Mouse (Mus musculus): ENCODE data around the gene Dnm1. TPM values are rescaled to one million over a fixed set of nuclear protein-coding genes. Genes with fewer than 3 reads are reported as not detected.

The Dnm1 gene
- polyA plus RNA-seq, 1 experiment, result 0.13 TPM

DNA sequence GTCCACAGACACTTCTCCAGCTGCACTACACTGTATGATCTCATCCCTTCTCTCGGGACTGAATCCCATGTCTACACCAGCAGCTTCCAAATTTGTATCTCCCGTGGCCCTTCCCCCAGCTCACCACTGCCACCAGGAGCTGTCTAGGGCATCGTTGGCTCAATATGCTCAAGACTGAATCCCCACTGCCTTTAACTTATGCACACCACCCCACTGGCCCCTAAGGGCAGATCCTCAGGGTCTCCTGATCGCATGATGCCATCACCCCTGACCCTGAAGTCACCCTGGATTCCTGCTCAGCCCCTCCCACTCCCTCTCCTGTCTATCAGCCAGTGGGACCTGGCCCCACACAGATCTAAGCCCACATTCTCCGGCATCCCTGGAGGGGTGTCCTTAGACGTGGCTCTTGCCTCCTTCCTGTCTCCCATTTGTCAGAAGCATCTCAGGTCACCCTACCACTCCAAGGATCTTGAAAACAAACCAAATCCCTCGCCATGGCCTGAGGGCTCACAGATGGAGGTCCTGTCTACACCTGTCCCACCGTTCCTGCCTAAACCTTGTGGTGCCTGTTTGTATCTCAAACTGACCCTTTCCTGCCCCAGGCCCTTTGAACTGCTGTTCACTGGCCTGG, 3.4 kb downstream of the Dnm1 start:
- no peak for TF ChIP-seq GATA1 (IDR thresholded peaks at IDR 0.05; ENCODE audit: low read length)

DNA sequence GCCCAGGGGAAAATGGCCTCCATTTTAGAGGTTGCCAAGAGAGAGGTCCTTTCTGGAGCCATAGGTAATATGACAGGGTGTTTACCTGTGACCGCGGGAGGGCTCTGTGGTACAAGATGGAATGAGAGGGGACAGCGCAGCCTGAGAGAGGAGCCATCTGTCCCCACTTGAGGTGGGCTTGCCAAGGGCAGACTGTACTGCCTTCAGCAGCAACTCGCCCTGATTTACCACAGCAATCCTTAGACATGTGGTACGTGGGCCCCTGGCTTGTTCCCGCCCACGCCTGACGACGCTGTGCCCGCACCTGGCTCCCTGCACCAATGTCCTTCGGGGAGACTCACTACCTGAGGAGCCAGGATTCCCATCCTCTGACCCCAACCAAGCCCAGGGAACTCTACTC, 4.8 kb downstream of the Dnm1 start:
- no peak for TF ChIP-seq GATA1 (IDR thresholded peaks at IDR 0.05; ENCODE audit: low read length)

DNA sequence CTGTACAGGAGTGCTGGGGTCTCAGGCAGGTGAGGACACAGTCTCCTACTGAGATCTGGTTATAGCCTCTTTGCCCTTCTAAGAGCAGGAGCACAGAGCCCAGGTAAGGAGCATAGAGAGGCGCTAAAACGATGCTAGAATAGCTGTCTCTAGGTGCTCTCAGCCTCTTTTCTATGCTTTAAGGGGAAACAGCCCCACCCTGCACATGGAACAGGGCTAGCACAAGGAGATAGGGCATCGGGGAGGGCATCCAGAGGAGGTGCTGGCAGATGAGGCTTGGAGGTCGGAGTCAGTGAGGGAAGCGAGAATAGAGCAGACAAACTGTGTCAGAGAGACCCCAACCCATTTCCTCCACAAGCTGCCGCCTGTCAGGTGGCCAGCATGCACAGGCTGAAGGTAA, 6.1 kb downstream of the Dnm1 start:
- no peak for TF ChIP-seq GATA1 (IDR thresholded peaks at IDR 0.05; ENCODE audit: low read length)

DNA sequence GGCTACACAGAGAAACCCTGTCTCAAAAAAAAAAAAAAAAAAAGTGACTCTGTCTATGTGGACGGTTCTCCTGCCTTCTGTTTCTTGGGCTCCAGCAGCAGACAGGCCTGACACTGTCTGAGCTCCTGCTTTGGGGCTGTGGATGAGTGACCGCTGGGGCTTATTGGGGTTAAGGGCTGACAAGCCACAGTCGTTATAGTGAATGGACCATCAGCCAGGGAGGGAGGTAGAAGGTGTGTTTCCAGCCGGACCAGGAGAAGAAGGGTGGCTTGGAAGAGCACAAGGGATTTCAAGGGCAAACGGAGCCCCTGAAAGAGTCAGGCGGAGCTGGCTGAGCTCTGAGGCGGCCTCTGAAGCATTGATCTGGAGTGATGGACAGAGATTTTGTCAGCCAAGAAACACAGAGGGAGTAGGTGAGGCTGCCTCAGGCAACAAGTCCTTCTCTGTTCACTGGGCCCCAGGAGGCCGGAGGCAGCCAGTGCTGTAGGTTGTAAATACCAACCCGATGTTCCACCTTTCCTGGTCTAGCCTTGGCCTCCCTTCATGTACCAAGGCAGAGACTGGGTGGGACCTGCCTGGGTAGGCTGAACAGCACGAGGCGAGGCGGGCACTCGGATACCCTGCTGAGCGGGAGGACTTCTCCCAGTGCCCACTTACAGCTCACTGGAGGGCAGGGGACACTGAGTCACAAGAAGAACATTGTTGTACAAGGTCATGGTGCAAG, 8.4 kb downstream of the Dnm1 start:
- TF ChIP-seq GATA1 (IDR thresholded peaks at IDR 0.05; ENCODE audit: low read length), result no peak

DNA sequence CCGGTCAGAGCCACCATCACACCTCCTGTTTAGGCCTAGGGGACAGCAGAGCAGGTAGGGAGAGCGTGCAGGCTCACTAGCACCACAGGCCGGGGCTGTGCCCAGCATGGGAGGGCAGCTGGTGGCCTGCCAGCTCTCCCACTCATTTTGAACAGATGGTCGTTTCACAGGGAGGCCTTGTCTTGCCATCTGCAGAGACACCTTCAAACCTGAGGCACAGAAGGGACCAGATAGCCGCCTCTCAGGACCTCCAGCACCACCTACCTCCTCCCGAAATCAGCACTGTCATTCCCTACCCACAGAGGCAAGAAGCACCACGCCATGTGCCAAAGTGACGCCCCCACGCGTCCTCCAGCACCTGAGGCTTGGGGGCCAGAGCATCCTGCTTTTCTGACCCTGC, 9.1 kb downstream of the Dnm1 start:
- no peak for TF ChIP-seq GATA1 (IDR thresholded peaks at IDR 0.05; ENCODE audit: low read length)

DNA sequence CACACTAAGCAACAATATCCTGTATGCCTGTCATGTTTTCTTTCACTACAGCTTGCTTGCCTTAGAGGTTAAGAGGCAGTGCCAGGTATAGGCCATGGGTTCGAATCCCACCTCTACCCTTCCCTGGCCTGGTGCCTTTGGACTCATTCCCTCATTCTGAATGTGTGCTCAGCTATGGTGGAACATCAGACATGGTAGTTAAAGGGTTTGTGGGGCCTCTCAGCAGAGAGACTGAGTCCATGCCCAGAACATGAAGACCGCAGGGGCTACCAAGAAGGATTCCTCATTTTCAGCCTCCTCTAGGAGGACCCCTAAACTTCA, 9.8 kb downstream of the Dnm1 start:
- TF ChIP-seq GATA1 (IDR thresholded peaks at IDR 0.05; ENCODE audit: low read length), result no peak

DNA sequence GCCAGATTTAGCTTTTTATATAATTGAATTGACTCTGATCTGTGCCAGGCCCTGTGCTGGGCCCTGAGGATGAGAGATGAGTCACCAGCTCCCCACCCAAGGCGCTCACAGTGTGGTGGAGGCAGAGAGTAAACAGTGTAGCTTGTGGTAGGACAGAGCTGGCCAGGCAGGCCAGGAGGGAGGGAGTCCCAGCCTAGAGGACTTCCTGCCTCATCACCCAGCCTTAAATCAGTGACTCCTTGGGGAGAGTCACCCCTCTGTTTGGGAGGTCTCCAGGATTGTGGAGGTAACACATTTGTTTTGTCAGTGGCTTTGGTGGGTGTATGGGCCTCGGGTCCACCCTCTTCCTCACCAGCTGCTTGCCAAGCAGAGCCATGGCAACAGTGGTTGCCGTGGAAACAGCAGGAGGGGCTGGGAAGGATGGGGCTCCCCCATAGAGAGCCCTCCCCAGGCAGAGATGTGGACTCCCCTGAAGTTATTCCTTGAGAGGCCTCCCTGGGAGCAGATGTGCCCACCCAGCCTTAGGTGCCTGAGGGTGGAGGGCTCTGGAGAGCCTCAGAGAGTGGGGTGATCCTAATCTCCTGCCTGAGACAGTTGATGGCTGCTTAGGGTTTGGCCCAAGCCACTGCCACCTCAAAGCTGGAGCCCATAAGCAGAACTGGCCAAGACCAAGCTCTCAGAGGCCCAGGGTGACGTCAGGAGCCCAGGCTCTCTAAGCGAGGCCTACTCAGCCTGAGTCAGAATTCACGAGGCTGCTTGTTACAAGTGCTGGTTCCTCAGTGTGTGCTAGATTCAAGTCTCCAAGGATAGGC, 10.4 kb downstream of the Dnm1 start:
- no peak for TF ChIP-seq GATA1 (IDR thresholded peaks at IDR 0.05; ENCODE audit: low read length)

DNA sequence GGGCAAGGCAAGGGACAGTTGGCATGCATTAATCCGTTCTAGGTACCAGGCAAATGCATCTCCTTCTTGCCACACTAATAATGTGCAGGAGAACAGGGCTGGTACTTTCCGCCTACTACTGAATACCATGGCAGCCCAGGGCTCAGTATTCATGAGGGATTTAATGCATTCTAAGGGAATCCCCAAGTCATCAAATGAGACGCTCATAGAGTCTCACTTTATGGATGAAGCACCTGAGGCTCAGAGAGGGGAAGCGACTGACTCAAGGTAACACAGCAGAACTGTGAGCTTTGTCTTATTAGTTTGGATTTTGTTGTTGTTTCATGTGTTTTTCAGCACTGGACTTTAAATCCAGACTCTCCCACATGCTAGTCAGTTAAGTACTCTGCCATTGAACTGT, 11.1 kb downstream of the Dnm1 start:
- no peak for TF ChIP-seq GATA1 (IDR thresholded peaks at IDR 0.05; ENCODE audit: low read length)

DNA sequence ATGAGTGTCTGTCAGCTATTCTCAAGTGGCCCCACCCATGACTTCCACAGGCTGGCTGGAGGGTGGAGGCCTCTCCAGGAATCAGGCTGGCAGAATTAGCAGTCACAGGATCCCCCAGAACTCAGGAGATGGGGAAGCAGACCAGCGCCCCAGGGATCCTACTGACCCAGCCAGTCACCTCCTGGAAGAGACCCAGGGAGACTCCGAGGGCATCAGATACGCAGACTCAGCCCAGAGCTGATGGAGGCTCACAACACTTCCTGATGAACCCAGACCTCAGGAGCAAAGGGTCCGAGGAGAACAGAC, 11.6 kb downstream of the Dnm1 start:
- no peak for TF ChIP-seq GATA1 (IDR thresholded peaks at IDR 0.05; ENCODE audit: low read length)

DNA sequence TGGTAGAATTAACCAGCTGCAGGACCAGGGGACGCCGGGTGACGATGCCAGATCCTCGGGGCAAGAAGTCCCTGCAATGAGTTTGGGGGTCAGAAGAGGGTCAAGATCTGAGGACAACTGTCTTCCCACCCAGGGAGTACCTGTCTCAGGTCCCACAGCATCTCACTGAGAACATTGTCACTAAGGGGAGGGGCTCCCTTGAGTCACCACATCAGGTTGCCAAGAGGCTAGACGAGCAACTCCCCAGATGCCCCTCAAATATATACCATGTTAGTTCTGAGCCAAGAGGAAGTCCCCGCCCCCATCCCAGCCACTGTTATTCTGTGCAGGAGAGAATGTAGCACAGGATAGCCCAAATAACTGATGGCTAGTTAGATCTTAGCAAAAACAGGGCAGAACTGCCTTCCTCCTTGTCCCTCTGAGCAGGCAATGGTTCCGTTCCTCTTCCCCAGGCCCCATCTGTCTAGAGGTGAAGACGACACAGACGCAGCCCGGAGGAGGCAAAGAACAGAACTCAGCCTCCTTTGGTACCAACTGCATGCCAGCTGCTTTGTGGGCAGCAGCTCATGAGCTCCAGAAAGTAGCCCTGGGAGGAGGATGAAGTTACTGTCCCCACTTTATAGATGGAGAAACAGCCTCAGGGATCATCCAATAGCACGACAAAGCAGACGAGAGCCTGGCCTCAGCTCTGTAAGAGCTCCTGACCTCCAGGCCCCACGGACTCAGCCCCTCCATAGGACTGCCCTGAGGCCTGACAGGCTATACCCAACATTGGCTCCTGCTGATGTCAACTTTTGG, 12.1 kb downstream of the Dnm1 start:
- no peak for TF ChIP-seq GATA1 (IDR thresholded peaks at IDR 0.05; ENCODE audit: low read length)

DNA sequence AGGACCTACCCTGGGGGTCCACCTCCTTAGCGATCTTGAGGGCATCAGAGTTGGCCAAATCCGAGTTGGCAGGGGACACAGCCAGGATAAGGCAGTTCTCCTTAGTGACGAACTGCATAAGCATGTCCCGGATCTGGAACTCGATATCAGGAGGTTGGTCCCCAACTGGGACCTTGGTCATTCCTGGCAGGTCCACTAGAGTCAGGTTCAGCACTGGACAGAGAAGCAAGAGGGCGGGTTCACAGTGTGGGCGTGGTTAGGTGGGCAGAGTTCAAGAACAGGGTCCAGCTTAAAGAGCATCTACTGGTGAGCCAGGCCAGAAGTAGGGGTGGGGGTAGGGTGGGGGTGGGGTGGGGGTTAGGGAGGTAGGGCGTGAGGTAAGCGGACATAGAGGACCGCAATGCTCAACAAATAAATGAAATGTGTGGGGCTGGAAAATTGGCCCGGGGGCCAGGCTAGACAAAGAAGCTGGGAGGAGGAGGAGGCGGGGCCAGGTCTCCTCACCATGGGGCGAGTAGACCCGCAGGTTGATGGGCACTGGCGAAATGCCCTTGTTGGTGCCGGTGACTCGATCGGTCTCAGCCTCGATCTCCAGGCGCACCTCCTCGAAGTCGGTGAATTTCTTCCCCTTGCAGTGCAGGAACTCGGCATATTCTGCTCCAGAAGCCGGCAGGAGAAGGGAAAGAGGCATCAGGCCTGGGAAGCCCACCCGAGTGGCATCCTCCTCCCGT, 13.1 kb downstream of the Dnm1 start:
- TF ChIP-seq GATA1 (IDR thresholded peaks at IDR 0.05; ENCODE audit: low read length), result no peak

DNA sequence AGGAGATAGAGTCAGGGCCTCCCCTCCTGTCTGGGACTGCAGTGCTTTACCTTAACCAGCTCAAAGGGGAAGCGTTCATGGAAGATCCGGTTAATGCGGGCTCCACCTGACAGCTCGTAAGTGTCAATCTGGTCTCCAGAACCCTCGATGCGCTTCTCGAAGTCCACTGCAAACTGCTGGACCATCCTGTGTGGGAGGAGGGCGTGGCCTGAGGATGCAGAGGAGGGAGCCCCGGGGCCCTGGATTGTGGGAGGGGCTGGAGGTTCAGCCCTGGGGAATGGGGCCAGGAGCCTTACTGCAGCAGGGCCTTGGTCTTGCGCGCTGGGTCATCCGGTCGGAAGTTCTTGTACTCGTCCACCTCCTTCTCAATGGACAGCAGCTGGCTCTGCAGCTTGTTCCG, 17.2 kb downstream of the Dnm1 start:
- TF ChIP-seq GATA1 (IDR thresholded peaks at IDR 0.05; ENCODE audit: low read length), result no peak

DNA sequence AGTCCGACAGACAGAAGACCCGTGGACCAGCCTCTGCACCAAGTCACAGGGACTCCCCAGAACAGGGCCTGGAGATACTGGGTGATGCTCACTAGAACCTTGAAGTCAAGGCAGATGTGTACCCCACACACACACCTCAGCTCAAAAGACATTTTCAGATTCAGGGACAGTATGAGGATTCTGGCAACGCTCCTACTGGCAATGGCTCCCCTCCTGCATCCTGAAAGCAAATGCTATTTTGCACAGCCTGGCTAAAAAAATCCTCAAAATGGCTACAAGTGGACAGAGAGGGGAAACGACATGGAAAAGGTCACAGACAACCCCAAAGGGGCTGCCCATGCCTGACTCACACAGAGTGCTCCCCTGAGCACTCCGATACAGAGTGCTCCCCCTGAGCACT, 21.0 kb downstream of the Dnm1 start:
- TF ChIP-seq GATA1 (IDR thresholded peaks at IDR 0.05; ENCODE audit: low read length), result no peak

DNA sequence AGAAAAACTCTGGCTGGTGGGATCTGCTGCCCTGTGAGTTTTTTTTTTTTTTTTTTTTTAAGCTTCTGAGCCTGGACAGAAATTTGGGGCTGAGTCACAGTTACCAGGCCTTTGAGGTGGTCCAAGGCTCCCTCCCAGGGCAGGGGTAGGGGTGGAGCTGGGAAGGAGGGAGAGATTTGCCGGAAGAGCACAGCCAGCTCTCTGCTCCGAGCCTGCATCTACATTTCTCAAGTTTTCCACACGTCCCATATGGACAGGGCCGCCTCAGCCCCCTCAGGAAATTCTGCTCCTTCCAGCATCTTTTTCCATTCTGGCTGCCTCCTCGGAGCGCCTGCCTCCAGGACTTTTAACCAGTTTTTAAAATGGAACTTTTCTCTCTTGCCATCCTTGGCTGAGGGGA, 23.6 kb downstream of the Dnm1 start:
- TF ChIP-seq GATA1 (IDR thresholded peaks at IDR 0.05; ENCODE audit: low read length), result no peak

DNA sequence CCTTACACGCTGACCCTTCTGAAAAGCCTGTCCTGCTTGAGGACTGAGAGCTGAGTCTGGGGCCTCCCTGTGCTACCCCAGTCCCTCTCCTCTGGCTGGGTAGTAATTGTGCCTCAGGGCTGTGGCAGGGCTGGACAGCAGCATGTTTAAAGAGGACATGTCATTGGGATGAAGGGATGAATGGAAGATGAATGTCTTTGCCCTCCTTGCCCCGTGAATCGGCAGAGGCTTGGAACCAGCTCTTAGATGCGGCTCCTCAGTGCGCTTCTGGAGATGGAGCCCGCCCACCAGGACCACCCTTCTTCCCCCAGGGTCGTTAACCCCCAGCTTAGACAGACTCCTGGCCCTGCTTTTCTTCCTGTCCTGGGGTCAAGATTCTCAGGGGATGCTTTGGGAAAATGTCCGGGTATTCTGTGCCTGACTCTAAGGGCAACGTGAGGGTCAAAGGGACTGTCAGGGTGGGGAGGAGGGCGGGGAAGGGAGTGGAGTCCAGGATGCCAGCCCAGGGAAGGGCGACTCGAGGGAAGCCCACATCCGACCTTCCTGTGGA, 24.2 kb downstream of the Dnm1 start:
- TF ChIP-seq GATA1 (IDR thresholded peaks at IDR 0.05; ENCODE audit: low read length), result no peak
